Mouse (Mus musculus) v-Abl transformed pro-B cells (cell line): ENCODE measurements around the gene Arid5b.

Experiments used
- in situ Hi-C, 2 experiments: fragments of 400-800 bp; cut with MboI; formaldehyde crosslinking; loops; one replicate each; pipeline ENCODE4 v1.15.1; 2025; ENCODE audit not compliant: unreplicated experiment in 2 of 2

Gene Arid5b

DNA sequence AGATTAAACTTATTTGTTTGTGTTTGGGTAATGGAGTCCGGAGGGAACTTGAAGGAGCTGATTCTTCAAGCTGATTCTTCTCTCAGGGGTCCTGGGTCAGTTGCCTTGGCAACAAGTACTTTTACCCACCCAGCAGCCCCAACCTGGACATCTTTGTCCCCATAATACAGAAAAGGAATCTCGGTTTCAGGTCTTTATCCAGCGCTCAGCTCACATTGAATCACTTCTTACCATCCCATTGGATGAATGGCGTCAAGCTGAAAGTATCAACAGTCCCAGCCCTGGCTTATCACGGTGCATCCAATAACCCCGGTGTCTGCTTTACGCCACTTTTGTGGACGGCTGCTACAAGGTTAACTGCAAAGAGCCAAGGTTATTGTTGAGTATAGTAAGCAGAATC lies 210.1 kb downstream of the Arid5b start:
- in situ Hi-C loops: loop anchor here in 1 of 2 experiments (10.0 kb wide), 1 partner anchor 524 kb away; the partner anchor contains the start of gene Ado

DNA sequence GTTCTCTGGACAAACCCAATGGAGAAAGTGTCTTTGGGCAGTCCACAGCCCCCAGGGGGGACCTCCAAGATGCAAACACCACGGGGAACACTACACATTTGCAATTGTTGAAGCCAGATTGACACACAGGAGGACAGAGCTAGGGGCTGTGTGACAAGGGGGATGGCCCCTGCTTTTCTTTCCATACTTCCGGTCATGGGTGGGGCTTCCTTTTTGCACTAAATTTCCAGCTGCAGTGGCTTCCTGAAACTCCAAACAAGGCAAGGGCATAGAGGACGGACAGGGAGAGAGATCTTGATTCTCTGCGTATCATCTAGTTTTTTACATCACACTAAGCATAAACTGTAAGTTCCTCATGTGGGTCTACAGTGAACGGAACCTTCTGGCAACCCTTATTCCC lies 210.6 kb downstream of the Arid5b start:
- in situ Hi-C loops: loop anchor here in 1 of 2 experiments (10.0 kb wide), 1 partner anchor 523 kb away; the partner anchor contains the start of gene Ado

DNA sequence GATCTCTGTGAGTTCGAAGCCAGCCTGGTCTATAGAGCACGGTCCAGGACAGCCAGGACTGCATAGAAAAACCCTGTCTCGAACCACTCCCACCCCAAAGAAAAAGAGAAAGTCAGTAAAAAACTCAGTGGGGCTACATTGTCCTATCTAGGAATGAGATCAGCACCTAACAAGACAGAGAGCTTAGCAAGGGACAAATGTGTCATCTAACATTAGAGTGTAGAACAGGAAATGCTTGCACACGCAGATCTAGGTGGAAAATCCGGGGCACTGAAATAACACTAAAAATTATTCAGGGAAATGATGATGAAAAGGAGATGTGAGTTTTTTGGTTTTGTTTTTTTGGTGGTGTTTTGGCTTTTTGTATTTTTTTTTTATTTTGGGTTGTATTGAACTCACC lies 212.4 kb downstream of the Arid5b start:
- in situ Hi-C loops: loop anchor here in 1 of 2 experiments (10.0 kb wide), 1 partner anchor 521 kb away; the partner anchor contains the start of gene Ado

DNA sequence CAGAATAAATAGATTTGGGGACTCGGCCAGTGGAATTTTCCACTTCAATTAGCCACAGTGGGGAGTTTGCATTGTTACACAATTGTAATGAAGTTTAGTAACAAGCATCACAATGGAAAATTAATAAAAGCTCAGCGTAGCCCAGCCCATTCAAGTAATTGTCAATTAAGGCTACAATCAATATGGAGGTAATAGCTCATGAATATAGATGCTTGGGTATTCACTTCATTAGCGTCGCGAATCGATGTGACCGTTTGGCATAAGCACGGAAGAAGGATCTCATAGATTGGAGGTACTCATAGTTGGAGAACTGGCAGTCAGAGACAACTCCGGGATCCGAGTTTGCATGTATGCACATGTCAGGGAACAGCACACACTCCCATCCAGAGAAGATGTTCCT lies 214.0 kb downstream of the Arid5b start:
- in situ Hi-C loops: loop anchor here in 1 of 2 experiments (10.0 kb wide), 1 partner anchor 520 kb away; the partner anchor contains the start of gene Ado

DNA sequence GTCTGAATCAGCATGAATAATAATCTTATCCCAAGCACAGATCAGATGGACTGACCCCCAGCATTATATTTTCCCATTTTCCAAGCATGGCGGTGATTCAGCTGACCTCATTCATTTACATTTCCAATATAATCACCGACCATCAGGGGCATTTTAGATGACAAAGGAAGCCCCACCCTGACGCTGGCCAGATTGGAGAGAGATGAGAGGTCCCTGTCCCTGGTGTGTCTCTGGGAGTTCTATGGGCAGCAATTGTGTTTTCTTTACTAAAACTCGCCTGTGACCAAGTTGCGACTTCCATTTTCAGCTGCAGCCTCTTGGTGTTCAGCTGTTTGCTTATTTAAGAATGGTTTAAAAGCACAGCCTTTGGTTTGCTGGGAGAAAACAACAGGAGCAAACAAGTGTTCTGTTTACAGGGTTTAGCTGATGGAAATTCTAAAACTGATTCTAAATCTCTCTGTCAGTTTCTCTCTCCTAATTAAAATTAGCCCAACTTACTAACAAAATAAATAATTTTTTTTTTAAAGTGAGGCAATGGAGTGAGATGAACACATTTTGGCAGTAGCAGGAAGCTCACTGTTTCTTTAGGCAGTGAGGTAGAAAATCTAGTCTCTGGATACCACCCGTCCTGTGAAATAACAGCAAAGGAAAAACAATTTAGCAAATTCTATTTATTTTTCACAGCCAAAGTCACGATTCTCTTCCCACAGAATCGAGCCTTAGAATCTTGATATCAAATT lies 214.6 kb downstream of the Arid5b start:
- in situ Hi-C loops: loop anchor here in 1 of 2 experiments (10.0 kb wide), 1 partner anchor 519 kb away; the partner anchor contains the start of gene Ado

DNA sequence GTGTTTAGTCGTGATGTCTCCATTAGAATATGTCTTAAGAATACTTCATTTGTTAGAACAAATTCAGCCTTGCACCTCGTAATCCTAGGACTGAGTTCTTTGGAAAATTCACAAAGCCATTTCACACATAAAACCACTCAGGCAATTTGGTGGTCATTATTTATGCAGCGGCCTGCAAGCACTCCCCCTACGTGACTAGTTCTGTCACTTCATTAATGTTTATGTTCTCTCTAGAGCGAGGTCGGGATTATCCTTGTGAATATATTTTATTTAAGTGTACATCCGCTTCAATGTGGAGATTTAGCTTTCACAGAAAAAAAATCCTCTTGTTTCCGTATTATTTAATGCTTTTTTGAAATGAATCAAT lies 217.3 kb downstream of the Arid5b start:
- in situ Hi-C loops: loop anchor here in 1 of 2 experiments (10.0 kb wide), 1 partner anchor 516 kb away; the partner anchor contains the start of gene Ado

DNA sequence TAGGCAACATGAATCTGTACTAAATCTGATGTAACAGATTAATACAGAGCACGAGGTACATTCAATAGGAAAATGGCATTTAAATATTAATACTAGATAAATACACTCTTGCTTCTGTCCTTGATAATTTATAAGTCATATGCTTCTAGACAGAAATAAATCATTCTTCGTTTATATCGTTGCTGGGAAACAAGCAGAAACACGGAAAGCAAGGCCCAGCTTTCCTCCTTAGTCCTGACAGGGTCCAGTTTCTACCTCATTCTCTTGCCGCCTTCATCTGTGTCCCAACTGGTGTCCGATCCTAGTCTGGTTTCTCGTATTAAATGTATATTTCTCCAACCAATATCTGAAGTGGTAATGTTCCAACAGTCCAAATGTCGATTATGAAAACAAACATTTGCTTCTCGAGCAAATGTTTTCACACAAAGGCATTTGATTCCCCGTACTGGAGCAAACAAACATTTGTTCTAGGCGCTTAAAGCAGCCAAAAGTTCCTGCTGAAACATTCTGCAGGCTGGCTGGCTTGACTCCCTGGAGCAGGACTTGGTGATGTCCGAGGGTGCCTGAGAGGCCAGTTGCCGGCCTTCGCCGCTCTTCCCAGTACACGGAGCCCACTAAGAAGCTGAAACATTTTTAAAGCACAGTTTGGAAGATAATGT lies 217.8 kb downstream of the Arid5b start:
- in situ Hi-C loops: loop anchor here in 1 of 2 experiments (10.0 kb wide), 1 partner anchor 516 kb away; the partner anchor contains the start of gene Ado

DNA sequence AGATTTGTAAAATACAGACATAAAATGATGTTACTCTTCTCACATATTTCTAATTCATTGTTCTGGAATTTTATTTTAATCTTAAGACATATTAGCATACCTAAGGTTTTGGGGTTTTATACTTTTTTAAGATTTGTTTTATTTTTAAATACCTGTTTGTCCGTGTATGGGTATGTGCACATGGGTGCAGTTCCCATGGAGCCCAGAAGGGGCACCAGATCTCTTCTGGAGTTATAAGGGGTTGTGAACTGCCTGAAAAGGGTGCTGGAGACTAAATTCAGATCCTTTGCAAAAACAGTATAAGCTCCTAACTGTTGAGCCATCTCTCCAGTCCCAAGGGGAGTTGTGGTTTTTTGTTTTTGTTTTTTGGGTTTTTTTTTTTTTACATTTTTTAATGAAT lies 220.2 kb downstream of the Arid5b start:
- in situ Hi-C loops: no loop called here

DNA sequence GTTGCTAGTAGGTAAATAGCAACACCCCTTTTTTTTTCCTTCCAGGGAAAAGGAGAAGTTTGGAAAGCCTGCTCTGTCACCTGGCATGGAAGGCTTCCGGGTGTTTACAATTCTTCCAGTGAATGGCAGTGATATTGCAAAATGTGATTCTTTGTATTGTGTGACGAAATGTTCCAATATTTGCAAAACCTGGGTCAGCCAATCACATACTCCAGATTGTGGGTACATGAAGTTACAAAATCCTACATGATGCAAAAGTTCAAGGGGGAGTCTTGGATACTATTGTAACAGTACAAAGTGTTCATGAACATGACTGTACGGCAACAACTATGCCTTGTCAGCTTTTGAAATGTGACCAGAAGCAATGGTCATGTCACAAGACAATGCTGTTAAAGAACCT lies 220.7 kb downstream of the Arid5b start:
- in situ Hi-C loops: no loop called here

DNA sequence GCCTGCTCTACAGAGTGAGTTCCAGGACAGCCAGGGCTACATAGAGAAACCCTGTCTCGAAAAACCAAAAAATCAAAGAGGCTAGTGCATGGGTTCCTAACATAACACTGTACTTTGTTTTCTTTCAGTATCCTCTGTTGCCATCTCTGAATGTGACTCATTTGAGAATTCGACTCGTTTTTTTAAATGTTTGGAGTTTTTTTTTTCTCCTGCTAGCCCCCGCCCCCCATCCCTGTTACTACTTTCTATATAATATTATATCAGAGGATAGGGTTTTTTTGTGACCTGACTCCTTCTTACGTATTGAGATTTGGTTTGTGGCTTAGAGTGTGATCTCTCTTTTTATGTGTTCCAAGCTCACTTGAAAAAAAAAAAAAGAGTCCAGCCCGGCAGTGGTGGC lies 223.8 kb downstream of the Arid5b start:
- in situ Hi-C loops: no loop called here

DNA sequence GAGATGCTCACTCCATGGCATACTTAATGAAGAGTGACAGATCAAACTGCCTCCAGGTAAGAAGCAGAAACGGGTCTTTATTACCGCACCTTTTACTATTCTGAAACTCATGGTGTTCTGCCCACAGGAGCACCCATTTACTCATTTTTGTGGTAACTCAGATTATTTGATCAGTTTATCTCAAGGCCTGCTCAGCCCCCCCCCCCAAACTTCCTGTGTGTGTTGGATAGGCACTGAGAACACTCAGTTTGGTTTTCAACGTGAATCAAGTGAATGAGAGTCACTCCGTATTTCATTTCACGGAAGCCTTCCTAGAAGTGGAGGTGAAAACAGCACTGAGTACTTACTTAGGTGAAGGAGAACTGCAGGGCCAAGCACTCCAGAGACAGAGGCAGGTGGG lies 224.4 kb downstream of the Arid5b start:
- in situ Hi-C loops: no loop called here

DNA sequence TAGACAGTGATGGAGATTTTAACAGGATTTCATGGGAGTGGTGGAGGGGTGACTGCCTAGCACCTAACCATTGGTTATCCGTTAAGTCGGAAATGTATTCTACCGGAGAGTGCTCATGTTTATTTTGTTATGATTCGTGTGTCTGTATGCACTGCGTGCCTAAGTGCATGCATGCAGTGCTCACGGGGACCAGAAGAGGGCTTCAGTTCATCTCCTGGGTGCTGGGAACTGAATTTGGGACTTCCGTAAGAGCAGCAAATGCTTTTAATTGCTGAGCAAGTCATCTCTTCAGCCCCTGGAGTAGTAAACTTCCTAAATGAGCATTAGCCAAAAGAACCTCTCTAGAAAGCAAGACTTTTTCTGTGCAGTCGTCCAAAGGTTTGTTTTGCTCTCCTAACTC lies 226.2 kb downstream of the Arid5b start:
- in situ Hi-C loops: no loop called here

DNA sequence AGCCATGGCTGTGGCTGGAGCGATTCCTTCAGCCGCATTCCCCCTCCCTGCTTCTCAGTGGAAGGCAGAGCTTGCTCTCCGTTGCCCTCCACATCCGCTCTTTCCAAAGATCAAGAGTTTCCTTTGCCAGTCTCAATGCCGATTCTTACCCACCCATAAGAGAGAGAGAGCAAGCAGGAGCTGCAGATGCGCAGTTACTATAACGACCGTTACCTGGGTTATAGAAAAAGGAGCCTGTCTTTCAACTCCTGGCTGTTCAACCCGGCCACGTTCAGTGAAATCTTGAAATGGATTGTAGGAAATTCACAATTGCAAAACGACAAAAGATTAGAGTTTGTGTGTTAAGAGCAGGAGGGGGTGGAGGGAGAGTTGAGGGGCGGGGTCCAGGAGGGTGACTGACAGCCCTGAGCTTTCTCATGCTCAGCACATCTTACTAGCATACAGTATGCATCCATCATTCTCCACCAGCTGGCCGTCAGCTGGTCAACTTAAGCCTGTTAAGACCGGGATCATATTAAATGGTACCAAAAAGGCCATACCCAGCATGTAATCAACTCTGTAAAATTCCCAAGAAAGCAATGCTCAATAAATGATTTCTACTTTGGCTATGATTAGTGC lies 227.1 kb downstream of the Arid5b start:
- in situ Hi-C loops: no loop called here

DNA sequence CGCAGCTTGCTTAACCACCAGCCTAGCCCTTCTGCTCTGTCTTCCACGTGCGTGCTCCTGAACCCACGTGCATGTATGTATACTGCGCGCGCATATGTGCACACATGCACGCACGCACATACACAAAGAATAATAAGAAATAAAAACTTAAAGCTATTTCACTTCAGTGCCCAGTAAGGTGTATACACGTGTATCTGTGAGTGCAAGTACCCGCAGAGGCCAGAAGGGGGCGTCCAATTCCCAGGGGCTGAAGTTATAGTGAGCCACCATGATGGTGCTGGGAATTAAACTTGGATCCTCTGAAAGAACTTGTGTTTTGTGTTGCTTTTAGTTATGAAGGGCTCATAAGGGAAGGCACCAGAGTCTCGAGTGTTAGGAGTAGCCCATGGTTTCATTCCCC lies 227.7 kb downstream of the Arid5b start:
- in situ Hi-C loops: no loop called here

DNA sequence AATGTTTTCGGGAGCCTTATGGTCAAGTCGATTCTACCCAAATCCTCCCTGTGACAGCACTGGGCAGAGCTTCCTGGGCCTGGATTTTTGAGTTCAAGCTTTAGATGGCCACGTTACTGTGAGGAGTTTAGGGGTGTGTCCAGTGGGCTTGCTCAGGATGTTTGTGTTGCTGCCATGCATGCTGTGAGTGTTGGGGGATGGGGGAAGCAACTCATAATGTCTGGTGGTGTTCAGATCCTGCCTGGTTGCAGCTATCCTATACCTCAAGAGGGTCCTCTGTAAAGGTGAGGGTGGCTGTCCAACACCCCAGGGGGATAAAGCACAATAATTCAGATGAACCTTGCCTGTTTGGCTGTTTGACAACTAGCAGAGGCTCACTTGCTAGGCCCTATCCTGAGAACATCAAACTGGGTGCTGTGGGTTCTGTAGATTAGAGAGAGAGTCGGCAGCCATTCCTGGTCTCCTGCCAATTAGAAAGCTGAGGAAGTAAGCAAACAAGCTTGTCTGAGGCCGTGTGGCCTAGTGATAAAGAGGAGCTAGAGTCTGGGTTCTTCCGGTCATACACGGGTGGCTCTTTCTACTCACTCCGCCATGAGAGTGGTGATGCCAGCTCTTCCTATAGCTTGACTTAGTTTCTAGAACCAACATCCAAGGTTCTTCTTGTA lies 229.8 kb downstream of the Arid5b start:
- in situ Hi-C loops: no loop called here

DNA sequence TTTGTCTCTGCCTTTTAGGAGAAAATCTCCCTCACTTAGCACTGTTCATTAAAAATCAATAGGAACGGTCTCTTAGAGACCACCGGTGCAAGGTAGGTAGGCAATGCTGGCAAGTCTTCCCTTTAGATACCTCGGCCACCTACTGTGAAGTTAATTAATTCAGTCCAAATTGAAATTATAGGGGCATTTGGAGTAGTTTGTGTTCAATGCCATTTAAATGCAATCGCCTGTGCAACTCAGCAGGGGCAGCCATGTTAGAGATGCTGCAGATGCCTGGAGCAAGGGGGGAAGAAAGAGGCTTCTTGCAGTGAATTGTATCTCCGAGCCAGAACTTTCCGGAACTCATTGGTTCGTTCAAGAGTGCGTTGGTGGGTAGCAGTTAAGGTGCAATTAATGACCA lies 233.7 kb downstream of the Arid5b start:
- in situ Hi-C loops: no loop called here

DNA sequence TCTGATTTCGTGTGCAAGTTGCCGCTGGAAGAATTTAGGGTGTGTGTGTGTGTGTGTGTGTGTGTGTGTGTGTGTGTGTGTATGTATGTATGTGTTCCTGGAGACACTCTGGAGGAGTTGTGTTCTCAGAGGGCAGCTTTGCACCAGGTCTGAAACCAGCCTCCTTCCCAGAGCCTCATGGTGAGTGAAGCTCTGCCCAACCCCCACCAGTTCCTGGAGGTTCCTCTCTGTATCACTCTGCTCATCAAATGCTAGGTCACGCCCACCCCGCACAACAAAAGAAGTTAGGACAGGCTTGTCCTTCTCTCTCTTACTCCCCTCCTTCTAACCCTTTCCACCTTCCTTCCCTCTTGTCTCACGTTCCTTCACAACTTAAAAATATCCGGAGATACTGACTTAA lies 234.6 kb downstream of the Arid5b start:
- in situ Hi-C loops: no loop called here
